Mouse (Mus musculus) B cell, adult 62 days (primary cell): ENCODE results near the gene Bcan. TPM values are rescaled to one million over a fixed set of nuclear protein-coding genes. Genes with fewer than 3 reads are reported as not detected.

Experiments used
- total RNA-seq: library from RNA; stranded (reverse); gene quantifications from 4 replicates; pipeline ENCODE4 v1.2.4, GENCODE M21; 2023

The Bcan gene
- not detected in 4 replicates for total RNA-seq

GRCm38 (mm10) chr3:88000181-88000580, at the start of gene Bcan:
TSS of gene Bcan (minus strand) at chr3:88000230.

GRCm38 (mm10) chr3:88042661-88043421, 42.8 kb upstream of the Bcan start, which contains the start of gene Gpatch4:
TSS of gene Gpatch4 (plus strand) at chr3:88043108.

GRCm38 (mm10) chr3:88027434-88028186, 27.6 kb upstream of the Bcan start, which contains the start of gene Hapln2:
TSS of gene Hapln2 (minus strand) at chr3:88027583.

GRCm38 (mm10) chr3:87970939-87971488, 29.0 kb downstream of the Bcan start, which contains the start of gene Nes:
TSS of gene Nes (plus strand) at chr3:87971078.

GRCm38 (mm10) chr3:87948378-87949265, 51.4 kb downstream of the Bcan start, which contains the start of gene Crabp2:
TSS of gene Crabp2 (plus strand) at chr3:87948666.

Other genes starting within 250 kb of the Bcan start
- gene Ntrk1, start 205.1 kb downstream of the Bcan start, total RNA-seq = not detected in 4 replicates
- 0.21 to 0.24 TPM in 2 of 4 replicates, not detected in the others for gene Insrr, start 203.3 kb downstream of the Bcan start, total RNA-seq
- 21.5 to 26.1 TPM (median 23.9 TPM) in 4 replicates for gene Pear1, start 175.9 kb downstream of the Bcan start, total RNA-seq
- 25.2 to 31.8 TPM (median 27.6 TPM) in 4 replicates for gene Sh2d2a, start 153.5 kb downstream of the Bcan start, total RNA-seq
- gene Prcc, start 114.6 kb downstream of the Bcan start, total RNA-seq = 53.9 to 58.5 TPM (median 54.9 TPM) in 4 replicates
- gene Hdgf, start 93.9 kb downstream of the Bcan start, total RNA-seq = 64.9 to 76.1 TPM (median 71.6 TPM) in 4 replicates
- 124 to 137 TPM (median 134 TPM) in 4 replicates for gene Mrpl24, start 80.7 kb downstream of the Bcan start, total RNA-seq
- 62.5 to 66.0 TPM (median 64.2 TPM) in 4 replicates for gene Isg20l2, start 69.9 kb downstream of the Bcan start, total RNA-seq
- gene Rrnad1, start 69.5 kb downstream of the Bcan start, total RNA-seq = 28.2 to 36.3 TPM (median 31.4 TPM) in 4 replicates
- gene Crabp2, start 51.6 kb downstream of the Bcan start, total RNA-seq = 0.63 to 2.6 TPM (median 1.7 TPM) in 4 replicates
- gene Nes, start 29.2 kb downstream of the Bcan start, total RNA-seq = not detected in 4 replicates
- gene Hapln2, start 27.4 kb upstream of the Bcan start, total RNA-seq = not detected in 4 replicates
- gene Gpatch4, start 42.9 kb upstream of the Bcan start, total RNA-seq = 10.8 to 17.6 TPM (median 14.2 TPM) in 4 replicates
- 23.2 to 29.5 TPM (median 26.4 TPM) in 4 replicates for gene Naxe, start 58.3 kb upstream of the Bcan start, total RNA-seq
- not detected in 4 replicates for gene Ttc24, start 78.1 kb upstream of the Bcan start, total RNA-seq
- 0.15 to 0.55 TPM (median 0.42 TPM) in 4 replicates for gene Iqgap3, start 81.7 kb upstream of the Bcan start, total RNA-seq
- 410 to 458 TPM (median 445 TPM) in 4 replicates for gene Mef2d, start 142.1 kb upstream of the Bcan start, total RNA-seq